Mouse (Mus musculus) embryonic facial prominence, embryonic 15.5 days (tissue): ENCODE data around the gene Scgb2b15. TPM values are rescaled to one million over a fixed set of nuclear protein-coding genes. Genes with fewer than 3 reads are reported as not detected.
"Not testable (repeated sequence)": the region's sequence is repeated elsewhere in the genome, so short reads cannot be mapped to it uniquely, and the experiment has no call there.

Experiments used
- ATAC-seq: fragments of 200-750 bp; cut with Nextera tagmentation; 2 replicates; pipeline ENCODE4 v1.8.0; 2017; ENCODE audit warnings: low read depth, moderate TSS enrichment; ENCODE audit not compliant: insufficient number of reproducible peaks, low FRiP score, low TSS enrichment
- H3K27ac ChIP-seq: fragments of 300-500 bp; sonication (generic); replicated peaks from 2 replicates; pipeline ENCODE4 v1.5.1; 2015; ENCODE audit warnings: mild to moderate bottlenecking, inconsistent platforms
- H3K27me3 ChIP-seq: fragments of 300-500 bp; sonication (generic); 2 replicates; pipeline ENCODE4 v1.6.1; 2015; ENCODE audit warnings: inconsistent platforms
- H3K36me3 ChIP-seq: fragments of 300-500 bp; sonication (generic); 2 replicates; pipeline ENCODE4 v1.6.1; 2015; ENCODE audit warnings: mild to moderate bottlenecking, inconsistent platforms
- H3K4me1 ChIP-seq: fragments of 300-500 bp; sonication (generic); 2 replicates; pipeline ENCODE4 v1.6.1; 2015; ENCODE audit warnings: inconsistent platforms
- H3K4me2 ChIP-seq: fragments of 300-500 bp; sonication (generic); replicated peaks from 2 replicates; pipeline ENCODE4 v1.6.1; 2015; ENCODE audit warnings: mild to moderate bottlenecking, inconsistent platforms
- H3K4me3 ChIP-seq: fragments of 300-500 bp; sonication (generic); replicated peaks from 2 replicates; pipeline ENCODE4 v1.5.1; 2015; ENCODE audit warnings: mild to moderate bottlenecking, inconsistent platforms
- H3K9ac ChIP-seq: fragments of 300-500 bp; sonication (generic); 2 replicates; pipeline ENCODE4 v1.6.1; 2015; ENCODE audit warnings: inconsistent platforms
- H3K9me3 ChIP-seq: fragments of 300-500 bp; sonication (generic); replicated peaks from 2 replicates; pipeline ENCODE4 v1.6.1; 2016; ENCODE audit warnings: inconsistent platforms
- polyA plus RNA-seq: library from polyadenylated mRNA; unstranded; fragments of >200 nt; fragmentation: Nextera tagmentation; extraction: Ambion mirVana; gene quantifications from 2 replicates; pipeline ENCODE4 v1.2.1, GENCODE M21; 2015

Gene Scgb2b15
- polyA plus RNA-seq, result not detected in 2 replicates

- not testable (repeated sequence) for ATAC-seq, H3K4me1 ChIP-seq, H3K9ac ChIP-seq
These were observed at the start of gene Scgb2b15 for GRCm38 (mm10) chr7:32829562-32829961. Gene Scgb2b15, minus strand, starts transcription at chr7:32829662.

DNA sequence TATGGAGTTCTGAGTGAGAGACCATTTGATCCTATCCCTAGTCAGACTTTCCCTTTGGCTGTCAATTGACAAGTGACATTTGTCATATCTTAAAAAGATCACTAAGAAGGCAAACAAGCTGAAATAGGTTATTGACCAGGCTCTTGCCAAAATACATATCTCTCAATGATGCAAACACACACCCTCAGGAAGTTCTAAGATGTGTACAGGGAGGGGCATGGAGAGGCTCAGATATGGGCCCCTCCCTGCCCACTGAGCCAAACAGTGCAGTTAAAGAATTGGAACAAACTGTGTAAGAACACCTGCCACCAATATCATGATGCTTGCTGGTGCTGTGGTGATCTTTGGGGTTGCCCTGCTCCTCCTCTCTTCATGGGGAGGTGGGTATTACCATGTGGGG is 6.8 kb upstream of the Scgb2b15 start, which contains the start of gene Scgb1b15:
Scgb1b15 (plus strand) TSS at position 301 of the 400 bp plus-strand sequence.
- not testable (repeated sequence) for H3K36me3 ChIP-seq, H3K4me2 ChIP-seq, H3K9me3 ChIP-seq

More at GRCm38 (mm10) chr7:32829562-32829961, at the start of gene Scgb2b15:
- H3K27ac ChIP-seq, H3K4me3 ChIP-seq, H3K36me3 ChIP-seq, H3K27me3 ChIP-seq, H3K4me2 ChIP-seq, H3K9me3 ChIP-seq: not testable (repeated sequence)

More for the DNA sequence above, 6.8 kb upstream of the Scgb2b15 start, which contains the start of gene Scgb1b15:
- not testable (repeated sequence) for H3K4me1 ChIP-seq, H3K4me3 ChIP-seq, H3K27ac ChIP-seq, ATAC-seq, H3K9ac ChIP-seq, H3K27me3 ChIP-seq

Other genes with a start within 250 kb of the Scgb2b15 start
- not detected in 2 replicates for gene Scgb1b15, start 6.9 kb upstream of the Scgb2b15 start, polyA plus RNA-seq
- not detected in 2 replicates for gene Scgb2b17, start 226.9 kb upstream of the Scgb2b15 start, polyA plus RNA-seq
- not detected in 2 replicates for gene Scgb1b17, start 233.8 kb upstream of the Scgb2b15 start, polyA plus RNA-seq